Mouse (Mus musculus) retina, adult 2 months (tissue): ENCODE measurements around the gene Tnfrsf12a.

Experiments used
- DNase-seq: peaks from one replicate; pipeline ENCODE4 v3.0.0-alpha.2; 2012; ENCODE audit warnings: low read depth, low spot score

Gene Tnfrsf12a

DNA sequence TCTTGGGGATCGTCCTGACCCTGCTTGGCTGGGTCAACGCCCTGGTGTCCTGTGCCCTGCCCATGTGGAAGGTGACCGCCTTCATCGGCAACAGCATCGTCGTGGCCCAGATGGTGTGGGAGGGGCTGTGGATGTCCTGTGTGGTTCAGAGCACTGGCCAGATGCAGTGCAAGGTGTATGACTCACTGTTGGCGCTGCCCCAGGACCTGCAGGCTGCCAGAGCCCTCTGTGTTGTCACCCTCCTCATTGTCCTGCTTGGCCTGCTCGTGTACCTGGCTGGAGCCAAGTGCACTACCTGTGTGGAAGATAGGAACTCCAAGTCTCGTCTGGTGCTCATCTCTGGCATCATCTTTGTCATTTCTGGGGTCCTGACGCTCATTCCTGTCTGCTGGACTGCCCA is 3.8 kb upstream of the Tnfrsf12a start:
- no peak for DNase-seq

DNA sequence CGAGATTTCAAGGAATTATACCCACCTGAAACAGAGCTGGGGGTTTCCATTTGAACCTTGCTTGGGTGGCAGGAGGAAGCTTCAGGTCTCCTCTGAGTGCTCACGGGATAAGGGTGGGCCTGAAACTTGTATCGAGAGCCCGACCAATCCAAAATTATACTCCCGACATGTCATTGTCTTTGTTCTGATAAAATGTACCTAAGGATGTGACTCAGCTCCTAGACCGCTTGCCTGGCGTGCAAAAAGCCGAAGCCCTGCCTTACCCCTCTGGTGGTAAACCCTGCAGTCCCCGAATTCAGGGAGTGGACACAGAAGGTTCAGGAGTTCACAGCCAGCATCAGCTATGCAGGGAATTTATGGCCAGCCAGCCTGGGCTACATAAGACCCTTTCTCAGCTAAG is 3.1 kb upstream of the Tnfrsf12a start:
- no peak for DNase-seq

DNA sequence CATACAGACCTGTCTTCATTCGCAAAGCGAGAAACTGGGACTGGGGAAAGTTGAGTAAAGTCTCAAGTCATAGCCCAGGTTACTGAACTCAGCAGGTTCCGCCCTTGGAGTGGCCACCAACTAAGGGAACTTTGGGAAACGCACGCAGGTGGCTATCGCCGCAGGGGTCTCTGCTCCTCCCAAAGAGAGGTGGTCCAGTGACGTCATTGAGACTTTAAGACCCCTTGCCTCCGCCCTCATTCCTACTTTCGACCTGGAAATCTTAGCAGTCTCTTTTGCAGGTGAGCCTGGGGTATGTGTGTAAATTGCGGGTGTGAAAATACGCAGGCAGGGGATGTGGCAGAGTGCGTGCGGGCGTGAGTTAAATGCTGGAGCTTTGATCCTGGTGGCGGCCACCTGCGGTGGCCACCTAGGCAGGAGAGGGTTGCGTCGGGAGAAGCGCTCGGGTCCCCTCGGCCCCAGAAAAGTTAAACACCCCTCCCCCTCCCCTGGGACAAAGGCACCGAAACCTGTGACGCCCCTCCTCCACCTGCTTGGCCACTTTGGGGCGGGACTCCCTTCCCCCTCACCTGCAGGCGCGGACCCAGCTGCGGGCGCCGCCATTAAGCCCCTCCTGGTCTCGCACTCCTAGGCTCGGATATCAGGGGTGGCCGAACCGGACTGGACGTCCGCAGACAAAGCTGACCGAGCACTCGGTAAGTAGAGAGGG is 2.0 kb upstream of the Tnfrsf12a start, which contains the start of gene Cldn6:
Cldn6 (plus strand) TSS at position 123 of the 709 bp plus-strand sequence.
- DNase-seq: no peak

DNA sequence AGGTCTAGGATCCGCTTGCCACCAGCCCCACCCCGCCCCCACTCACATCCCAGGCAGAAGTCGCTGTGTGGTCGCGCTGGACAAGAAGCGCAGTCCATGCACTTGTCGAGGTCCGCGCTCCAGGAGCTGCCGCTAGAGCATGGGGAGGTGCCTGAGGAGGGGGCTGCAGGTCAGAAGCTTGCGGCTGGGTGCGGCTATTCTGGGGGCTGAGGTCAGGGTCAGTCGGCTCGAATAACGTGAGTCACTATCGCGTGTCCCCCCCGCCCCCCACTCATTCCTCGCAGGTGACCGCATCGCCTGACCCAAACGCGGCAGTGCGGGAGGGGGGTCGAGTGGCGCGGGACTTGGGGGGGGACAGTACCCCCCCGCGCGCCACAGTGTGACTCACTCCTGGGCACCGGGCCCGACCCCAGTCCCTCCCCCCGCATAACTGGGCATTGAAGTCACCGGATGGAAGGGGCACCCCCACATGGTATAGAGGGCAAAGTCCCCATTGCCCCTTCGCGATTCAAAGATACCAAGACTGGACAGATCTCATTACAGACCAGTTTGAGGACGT is 716 bp downstream of the Tnfrsf12a start:
- no peak for DNase-seq

DNA sequence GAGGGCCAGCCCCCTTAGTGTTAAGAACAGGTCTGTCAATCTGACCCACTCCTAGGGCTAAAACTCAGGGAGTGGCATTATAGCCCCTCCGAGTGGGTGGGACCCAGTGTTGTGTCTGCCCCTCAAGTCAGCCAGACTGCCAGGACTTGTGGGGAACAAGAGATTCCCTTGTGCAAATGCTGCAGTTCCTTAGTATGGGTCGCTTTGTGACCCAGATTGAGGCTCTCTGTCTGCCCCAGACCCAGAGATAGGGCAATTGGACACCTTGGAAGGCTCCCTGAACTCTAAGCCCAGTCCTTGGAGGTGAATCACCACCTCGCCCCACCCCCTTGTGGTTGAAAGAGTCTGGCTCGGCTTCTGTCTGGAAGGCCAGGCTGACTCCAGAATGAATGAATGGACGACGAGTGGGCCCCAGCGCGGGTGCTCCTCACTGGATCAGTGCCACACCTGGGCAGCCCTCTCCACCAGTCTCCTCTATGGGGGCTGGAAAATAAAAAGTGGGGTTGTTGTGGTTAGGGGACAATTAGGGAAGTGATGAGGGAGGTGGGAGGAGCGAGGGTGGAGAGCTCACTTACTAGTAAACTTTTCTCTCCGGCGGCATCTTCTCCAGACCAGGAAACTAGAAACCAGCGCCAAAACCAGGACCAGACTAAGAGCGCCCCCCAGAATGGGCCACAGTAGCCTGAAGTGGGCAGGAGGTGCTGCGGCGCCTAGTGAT is 1.5 kb downstream of the Tnfrsf12a start:
- DNase-seq: no peak

DNA sequence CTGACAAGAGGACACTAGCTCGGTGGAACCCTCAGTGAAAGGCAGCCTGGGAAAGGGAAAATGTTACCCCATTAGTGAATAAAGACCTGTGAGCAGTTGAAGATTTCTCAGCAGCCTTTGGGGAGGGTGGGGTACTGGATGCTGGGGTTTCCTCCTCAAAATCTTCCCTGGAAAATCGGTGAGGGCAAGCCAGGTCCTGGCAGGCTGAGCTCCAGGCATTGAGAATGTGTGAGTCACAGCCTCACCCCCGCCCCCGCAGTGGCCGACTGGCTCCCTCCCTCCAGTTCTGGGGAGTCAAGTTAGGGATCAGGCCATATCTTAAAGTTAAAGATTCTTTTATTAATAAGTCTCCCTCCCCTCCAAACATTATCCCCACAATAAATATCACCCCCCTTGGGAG is 2.1 kb downstream of the Tnfrsf12a start:
- no peak for DNase-seq

DNA sequence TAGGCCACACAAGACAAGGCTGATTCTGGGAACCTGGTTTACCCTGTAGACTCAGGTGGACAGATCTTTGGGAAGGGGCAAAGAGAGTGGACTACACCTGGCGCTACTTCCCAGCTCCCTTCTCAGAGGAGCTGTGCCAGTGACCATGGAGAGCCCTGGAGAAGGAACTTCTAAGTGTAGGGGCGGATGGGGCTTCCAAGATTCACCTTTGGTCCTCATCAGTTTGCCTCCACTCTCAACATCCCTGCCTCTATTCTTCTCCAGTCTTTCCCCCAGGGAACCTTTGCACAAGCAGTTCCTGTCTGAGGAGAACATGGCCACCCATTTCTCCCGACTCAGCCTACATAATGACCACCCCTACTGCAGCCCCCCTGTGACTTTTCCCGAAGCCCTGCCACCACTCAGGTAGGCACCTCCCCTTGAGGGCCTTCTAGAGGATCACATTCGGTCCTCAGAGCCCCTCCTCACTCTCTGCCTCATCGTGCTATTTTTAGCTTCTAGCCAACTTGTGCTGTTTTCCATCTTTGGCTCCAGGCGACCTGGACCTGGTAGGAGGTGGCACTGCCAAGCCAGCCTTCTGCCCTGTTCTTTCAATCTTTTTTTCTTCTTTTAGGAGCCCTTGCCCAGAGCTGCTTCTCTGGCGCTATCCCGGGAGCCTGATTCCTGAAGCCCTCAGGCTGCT is 2.9 kb downstream of the Tnfrsf12a start:
- DNase-seq: no peak

DNA sequence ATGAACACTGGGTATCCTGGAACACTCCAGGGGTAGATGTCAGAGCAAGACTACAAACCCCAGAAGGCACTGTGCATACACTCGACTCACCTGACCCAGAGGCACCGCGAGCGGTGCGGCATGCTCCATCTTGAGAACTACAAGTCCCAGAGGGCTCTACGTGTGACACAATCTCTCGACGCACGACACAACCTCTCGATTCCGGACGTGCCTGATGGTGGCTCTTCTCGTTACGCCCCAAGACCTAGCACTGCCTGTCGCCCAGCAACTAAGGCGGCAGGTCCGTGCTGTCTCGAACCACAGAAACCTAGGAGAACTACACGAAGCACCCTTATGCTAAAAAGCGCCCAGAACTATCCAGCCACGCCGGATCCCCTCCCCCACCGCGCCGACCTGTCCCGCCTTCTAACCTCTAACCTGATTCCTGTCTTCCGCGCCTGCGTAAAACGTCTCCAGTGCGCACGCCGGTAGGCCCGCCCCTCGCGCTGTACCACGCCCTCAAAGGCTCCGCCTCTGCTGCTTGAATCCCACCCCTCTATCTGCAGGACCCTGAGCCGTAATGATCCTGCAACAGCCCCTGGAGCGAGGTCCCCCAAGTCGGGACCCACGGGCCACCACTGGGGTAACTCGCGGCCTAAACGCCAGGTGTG is 3.7 kb downstream of the Tnfrsf12a start, which contains the start of the genes Hcfc1r1 and Thoc6:
Hcfc1r1 (plus strand) TSS at position 173 of the 650 bp plus-strand sequence.
Thoc6 (minus strand) TSS at position 459 of the 650 bp plus-strand sequence.
- DNase-seq: peak; percentile 92

DNA sequence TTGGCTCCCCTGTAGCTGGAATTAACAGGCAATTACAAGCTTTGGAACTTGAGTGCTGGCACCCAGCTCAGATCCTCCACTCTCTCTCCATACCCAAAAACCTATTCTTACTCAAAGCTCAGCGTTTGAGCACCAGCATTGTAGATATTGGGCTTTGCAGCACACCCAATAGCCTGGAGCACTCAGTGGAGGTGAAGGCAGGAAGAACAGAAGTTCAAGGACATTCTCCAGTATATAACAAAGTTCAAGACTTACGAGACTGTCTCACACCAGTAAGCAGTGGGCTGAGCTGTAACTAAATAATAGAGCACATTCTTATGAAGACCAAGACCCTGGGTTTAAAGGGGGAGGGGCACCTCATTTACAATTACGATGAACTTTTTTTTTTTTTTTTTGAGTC is 4.5 kb downstream of the Tnfrsf12a start:
- DNase-seq: no peak

DNA sequence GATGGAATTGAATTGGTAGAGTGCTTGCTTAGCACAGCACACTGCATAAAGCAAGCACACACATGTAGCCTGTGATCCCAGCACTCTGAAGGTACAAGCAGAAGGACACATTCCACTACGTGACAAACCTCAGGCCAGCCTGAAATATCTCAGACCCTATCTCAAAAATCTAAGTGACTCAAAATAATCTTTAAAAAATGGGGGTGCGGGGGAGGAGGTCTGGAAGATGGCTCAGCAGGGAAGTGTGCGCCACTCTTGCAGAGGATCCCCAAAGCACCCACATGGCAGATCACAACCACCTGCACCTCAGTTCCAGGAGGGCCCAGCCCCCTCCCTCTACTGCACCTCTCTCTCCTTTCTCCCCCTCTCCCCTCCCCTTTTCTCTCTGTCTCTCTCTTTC is 5.7 kb downstream of the Tnfrsf12a start:
- DNase-seq: no peak

DNA sequence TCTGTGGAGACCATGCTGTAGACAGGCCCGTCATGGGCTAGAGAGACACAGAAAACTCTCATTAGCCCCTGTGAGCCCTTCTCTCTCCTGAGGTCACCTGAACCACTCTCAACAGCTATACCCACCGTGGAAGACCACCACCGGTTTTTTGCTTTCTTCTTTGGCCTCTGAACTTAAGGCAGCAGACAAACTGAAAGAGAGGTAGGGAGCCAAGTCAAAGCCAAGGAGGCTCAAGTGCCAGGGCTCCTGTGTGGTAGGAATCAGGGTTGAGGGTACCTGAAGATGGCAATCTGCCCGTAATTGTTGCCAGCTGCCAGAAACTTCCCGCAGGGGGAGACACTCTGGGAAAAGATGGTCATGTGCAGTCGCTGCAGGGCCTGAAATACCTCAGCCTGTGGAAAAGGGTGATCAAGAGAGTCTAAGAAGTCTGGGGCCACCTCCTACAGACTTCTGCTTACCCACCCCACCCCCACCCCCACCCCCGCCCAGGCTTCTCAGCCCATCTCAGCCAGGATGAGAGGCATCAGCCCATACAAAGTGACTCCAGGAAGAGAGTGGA is 6.7 kb downstream of the Tnfrsf12a start:
- DNase-seq: no peak

DNA sequence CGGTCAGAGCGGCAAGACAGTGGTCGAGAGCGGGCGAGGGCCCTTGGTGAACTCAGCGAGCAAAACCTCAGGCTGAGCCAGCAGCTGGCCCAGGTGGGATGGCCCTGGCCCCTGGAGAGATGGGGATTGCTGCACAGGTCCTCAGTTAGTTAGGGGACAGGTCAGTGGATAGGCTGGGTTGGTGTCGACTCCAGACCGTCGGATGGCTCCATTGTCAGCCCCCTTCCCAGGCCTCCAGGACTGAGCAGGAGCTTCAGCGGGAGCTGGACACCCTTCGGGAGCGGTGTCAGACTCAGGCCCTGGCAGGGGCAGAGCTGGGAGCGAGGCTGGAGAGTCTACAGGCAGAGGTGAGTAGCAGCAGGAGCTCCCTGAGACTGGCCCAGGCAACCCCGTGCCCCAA is 11.8 kb downstream of the Tnfrsf12a start:
- no peak for DNase-seq

DNA sequence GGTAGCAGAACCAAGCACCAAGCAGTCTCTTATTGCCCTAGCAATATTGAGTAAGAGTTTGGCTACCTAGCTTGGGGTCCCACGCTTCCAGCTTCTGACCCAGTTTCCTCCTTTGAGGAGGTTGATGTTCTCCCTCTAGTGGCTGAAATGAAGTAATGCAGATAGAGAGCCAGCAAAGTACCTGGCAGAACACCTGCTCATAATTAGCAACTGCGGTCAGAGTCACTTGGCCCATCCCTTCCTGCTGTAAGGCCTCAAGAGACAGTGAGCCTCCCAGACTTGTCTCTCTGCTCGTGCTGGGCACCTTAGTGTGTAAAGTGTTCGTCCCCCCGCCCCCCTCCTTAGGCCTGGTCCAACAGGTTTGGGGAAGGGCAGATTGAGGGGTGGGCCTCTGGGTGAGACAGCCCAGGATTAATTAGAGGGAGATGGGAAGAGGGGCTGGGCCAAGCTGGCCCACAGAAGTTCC is 12.7 kb downstream of the Tnfrsf12a start:
- DNase-seq: no peak

DNA sequence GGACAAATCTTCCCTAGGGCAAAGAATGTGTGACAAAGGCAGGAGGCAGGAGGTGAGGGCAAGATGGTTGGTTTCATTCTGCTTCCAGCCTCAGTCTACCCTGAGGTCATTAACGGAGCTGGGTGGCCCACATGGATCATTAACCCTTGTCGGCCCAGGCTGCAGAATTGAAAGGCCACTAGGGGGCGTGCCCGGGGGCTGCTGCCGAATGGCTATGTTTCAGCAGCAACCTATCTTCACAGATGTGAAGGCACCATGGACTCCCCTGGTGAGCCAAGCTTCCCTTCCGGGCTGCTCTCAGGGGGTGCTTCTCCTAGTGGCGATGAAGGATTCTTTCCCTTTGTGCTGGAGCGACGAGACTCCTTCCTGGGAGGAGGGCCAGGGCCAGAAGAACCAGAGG is 15.7 kb downstream of the Tnfrsf12a start:
- DNase-seq: no peak

DNA sequence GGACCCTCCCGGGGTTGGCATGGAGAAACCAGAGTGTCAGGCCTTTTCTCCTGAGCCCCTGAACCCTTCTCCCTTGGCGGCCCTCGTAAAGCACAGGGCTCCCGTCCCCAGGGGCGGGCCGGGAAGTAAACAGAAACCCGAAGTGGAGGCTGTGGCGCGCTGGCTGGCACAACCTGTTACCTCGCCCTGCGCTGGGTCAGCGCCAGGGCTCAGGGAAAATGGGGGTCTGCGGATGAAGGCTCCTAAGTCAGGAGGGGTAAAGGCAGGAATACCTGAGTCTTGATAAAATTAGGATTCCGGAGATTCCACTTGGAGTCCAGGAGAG is 16.4 kb downstream of the Tnfrsf12a start:
- DNase-seq: no peak

DNA sequence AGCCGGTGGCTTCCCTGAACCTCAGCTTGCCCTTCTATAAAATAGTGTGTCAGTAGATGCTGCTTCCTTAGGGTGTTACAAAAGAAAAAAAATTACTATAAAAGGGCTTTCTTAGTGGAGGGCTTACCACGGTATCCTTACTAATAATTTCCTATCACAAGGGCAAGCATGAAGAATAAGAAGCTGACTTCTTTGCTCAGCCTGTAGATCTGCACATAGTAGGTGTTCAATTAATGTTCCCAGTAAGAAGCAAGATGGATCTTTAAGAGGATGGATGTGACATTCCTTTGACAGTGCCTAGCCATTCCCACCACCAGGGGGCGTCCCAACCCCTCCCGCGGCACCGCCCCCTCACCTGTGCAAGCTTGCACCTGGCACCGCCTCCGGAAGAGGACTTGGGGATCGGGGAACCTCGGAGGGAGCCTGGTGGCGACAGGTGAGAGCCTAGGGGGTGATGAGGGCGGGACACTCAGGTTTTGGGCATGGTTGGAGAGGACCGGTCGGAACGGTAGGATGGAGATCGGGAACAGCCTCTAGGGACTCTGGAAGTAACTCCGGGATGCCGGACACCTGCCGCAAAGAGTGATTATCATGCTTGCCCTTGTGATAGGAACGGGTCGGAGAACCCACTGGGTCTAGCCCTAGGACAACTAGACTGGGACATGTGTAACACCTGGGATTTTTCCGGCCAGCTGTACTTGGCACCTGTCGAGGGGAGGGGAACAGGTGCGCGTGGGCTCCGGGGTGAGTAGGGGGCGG is 17.0 kb downstream of the Tnfrsf12a start, which contains the start of gene Bicdl2:
Bicdl2 (plus strand) TSS at position 390 of the 759 bp plus-strand sequence.
- DNase-seq: no peak

DNA sequence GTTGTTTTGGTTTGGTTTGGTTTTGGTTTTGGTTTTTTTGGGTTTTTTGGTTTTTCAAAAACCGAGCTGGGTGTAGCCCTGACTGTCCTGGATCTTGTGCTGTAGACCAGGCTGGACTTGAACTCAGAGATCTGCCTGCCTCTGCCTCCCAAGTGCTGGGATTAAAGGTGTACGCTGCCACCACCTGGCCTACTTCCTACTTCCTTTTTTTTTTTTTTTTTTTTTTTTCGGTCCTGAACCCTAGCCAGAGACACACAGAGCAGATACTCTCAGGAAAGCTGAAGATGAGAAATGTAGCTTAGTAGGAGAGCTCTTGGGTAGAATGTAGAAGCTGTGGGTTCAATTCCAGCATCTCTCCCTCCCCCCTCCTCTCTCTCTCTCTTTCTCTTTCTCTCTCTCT is 18.8 kb downstream of the Tnfrsf12a start:
- DNase-seq: no peak

DNA sequence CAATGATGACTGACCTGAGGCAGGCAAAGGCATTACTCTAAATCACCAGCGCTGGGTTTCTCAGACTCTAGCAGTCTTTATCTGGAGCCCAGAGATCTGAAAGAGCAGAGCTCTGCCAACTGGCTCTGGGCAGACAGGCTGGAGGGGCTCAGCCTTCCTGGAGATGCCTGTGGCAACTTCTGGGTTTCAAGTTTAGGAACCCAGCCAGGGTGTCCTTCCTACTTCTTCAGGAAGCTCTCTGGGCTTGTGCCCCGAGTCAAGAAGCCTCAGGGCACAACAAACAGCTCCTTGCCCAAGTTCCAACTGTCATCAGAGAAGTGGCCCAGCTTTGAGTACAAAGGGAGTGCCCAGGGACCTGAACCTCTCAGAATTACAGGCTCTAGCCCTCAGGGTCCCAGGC is 22.9 kb downstream of the Tnfrsf12a start:
- DNase-seq: no peak

DNA sequence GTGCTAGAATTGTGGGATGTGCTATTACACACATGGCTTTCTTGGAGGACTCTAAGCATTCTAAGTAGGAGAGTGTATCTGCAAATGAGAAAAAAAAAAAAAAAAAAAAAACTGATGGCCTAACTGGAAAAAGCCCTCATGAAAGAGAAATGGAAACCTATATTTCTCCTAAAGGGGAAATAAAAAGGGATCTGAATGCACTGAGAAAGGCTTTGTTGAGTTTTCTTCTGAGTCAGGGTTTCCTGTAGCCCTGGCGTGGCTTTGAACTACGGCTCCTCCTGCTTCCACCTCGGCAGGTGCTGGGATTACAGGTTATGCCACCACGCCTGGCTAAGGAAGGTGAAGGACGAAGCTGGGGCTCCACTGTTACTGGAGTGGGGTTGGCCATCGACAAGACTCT is 23.3 kb downstream of the Tnfrsf12a start:
- no peak for DNase-seq

DNA sequence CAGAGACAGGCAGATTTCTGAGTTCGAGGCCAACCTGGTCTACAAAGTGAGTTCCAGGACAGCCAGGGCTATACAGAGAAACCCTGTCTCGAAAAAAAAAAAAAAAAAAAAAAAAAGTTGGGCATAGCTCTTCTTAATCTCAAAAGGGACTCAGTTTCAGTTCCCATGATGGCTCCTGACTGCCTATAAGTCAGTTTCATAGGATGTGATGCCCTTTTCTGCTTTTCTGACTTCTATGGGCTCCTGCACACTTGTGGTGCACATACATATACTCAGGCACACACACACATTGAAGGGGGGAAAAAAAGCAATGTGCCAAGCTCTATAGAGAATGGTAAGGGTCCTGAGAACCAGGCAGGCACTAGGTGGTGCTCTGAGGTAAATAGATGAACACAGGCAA is 23.9 kb downstream of the Tnfrsf12a start:
- no peak for DNase-seq

DNA sequence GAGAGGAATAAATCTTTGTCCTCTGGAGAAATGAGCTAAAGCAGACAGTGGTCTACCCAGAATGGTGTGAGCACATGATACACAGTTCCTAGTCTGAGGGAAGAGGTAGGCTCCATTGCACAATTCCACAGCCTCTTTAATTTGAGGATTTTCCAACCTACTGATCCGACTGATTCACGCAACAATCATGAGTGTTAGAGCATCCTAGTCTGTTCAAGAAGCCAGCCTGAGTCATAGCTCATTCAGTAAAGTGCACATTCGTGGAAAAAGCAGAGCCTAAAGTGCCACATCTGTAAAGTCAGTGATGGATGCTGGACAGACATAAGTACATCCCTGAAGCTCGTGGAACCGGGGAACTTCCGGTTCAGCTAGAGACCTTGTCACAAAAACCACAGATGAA is 25.9 kb downstream of the Tnfrsf12a start:
- DNase-seq: no peak
